Mouse (Mus musculus) ES-E14 (cell line): ENCODE results near the gene Rpgr. TPM values are rescaled to one million over a fixed set of nuclear protein-coding genes. Genes with fewer than 3 reads are reported as not detected.

Experiments used
- DNase-seq: peaks from one replicate; pipeline ENCODE4 v3.0.0-alpha.2; 2013; ENCODE audit warnings: low read depth, low spot score
- H3K27ac ChIP-seq: 2 replicates; pipeline ENCODE4 v1.5.1; 2012; ENCODE audit warnings: low read depth, mild to moderate bottlenecking, low read length, moderate library complexity, mixed read lengths; ENCODE audit not compliant: poor library complexity, insufficient read depth, severe bottlenecking
- H3K36me3 ChIP-seq: 2 replicates; pipeline ENCODE4 v1.6.1; 2012; ENCODE audit warnings: mild to moderate bottlenecking, low read length, moderate library complexity, mixed read lengths; ENCODE audit not compliant: control insufficient read depth, poor library complexity, insufficient read depth, severe bottlenecking
- H3K4me1 ChIP-seq, 2 experiments: fragments of 150-350 bp in 1 of 2; sonication (generic) in 1 of 2; 2 replicates each; pipeline ENCODE4 v1.6.1; 2012; ENCODE audit warnings: low read length in 2 of 2, mild to moderate bottlenecking in 1 of 2, mixed read lengths in 1 of 2; ENCODE audit not compliant: control insufficient read depth in 2 of 2, insufficient read depth in 2 of 2, poor library complexity in 1 of 2
- H3K4me3 ChIP-seq, 2 experiments: fragments of 150-350 bp in 1 of 2; sonication (generic) in 1 of 2; 2 replicates each; pipeline ENCODE4 v1.5.1; 2012; ENCODE audit warnings: low read length in 2 of 2, low read depth in 1 of 2, mild to moderate bottlenecking in 1 of 2, mixed read lengths in 1 of 2; ENCODE audit not compliant: insufficient read depth in 1 of 2, poor library complexity in 1 of 2, severe bottlenecking in 1 of 2
- H3K9ac ChIP-seq: 2 replicates; pipeline ENCODE4 v1.6.1; 2012; ENCODE audit warnings: low read depth, mild to moderate bottlenecking, low read length, mixed read lengths; ENCODE audit not compliant: poor library complexity, insufficient read depth, severe bottlenecking
- H3K9me3 ChIP-seq: fragments of 150-350 bp; sonication (generic); 2 replicates; pipeline ENCODE4 v1.6.1; 2012; ENCODE audit warnings: low read depth, mild to moderate bottlenecking, low read length; ENCODE audit not compliant: control insufficient read depth, insufficient read depth
- CHD2 ChIP-seq: IDR thresholded peaks from 2 replicates; pipeline ENCODE4 v1.6.1; 2014; ENCODE audit warnings: mild to moderate bottlenecking, low read depth, low read length, inconsistent platforms
- HCFC1 ChIP-seq: IDR thresholded peaks from 2 replicates; pipeline ENCODE4 v1.6.1; 2012; ENCODE audit warnings: low read length, inconsistent platforms, borderline replicate concordance; ENCODE audit not compliant: insufficient read depth
- MAFK ChIP-seq: IDR thresholded peaks from 2 replicates; pipeline ENCODE4 v1.6.1; 2014; ENCODE audit warnings: mild to moderate bottlenecking, low read depth, low read length, inconsistent platforms; ENCODE audit not compliant: insufficient read depth
- ZC3H11A ChIP-seq: IDR thresholded peaks from 2 replicates; pipeline ENCODE4 v1.6.1; 2012; ENCODE audit warnings: low read depth, mild to moderate bottlenecking, inconsistent platforms, low read length, borderline replicate concordance
- ZNF384 ChIP-seq: IDR thresholded peaks from 2 replicates; pipeline ENCODE4 v1.6.1; 2012; ENCODE audit warnings: low read depth, low read length, inconsistent platforms
- in situ Hi-C, 2 experiments: fragments of 600-800 bp; cut with MboI; formaldehyde crosslinking; loops; one replicate each; pipeline ENCODE4 v1.15.1; 2025; ENCODE audit warnings: low sequenced_read_pairs in 2 of 2, inconsistent platforms in 1 of 2; ENCODE audit not compliant: unreplicated experiment in 2 of 2
- total RNA-seq: library from RNA; depleted of rRNA; stranded (reverse); fragments of 300-350 nt; gene quantifications from 2 replicates; pipeline ENCODE4 v1.2.3, GENCODE M21; 2012; rRNA removed

The Rpgr gene
- total RNA-seq = 5.0 and 5.1 TPM in 2 replicates

- H3K9ac ChIP-seq = peak within 1 kb of the TSS; percentile 90
- peak; percentile 82 for DNase-seq
- no peaks in the 10 kb centered on the region for H3K4me1 ChIP-seq
- in situ Hi-C loops = no loop called here
- peak within 1 kb of the TSS; percentile 65 to 93 for H3K4me3 ChIP-seq
- TF ChIP-seq MAFK = no peak
- TF ChIP-seq ZNF384 = no peak
- H3K27ac ChIP-seq = peak within 1 kb of the TSS; percentile 74; the same call in 1 of the 2 replicates
- no peaks in the 10 kb centered on the region for H3K36me3 ChIP-seq
- no peaks in the 10 kb centered on the region for H3K9me3 ChIP-seq
Observed at GRCm38 (mm10) chrX:10216410-10216949, at the start of gene Rpgr. Gene Rpgr (minus strand): TSS chrX:10216920.

GRCm38 (mm10) chrX:10258260-10258659, 41.5 kb upstream of the Rpgr start:
- no peaks in the 10 kb centered on the region for H3K36me3 ChIP-seq
- no peak for DNase-seq
- in situ Hi-C loops = no loop called here
- TF ChIP-seq CHD2 (no peak), ZC3H11A (no peak)
- no peak overlapping the region for H3K4me3 ChIP-seq
- H3K27ac ChIP-seq = no peak overlapping the region
- no peaks in the 10 kb centered on the region for H3K4me1 ChIP-seq
- no peaks in the 10 kb centered on the region for H3K9me3 ChIP-seq
- H3K9ac ChIP-seq = no peak overlapping the region

- Histone ChIP-seq H3K4me1 (no peaks in the 10 kb centered on the region), H3K27ac (no peak overlapping the region), H3K36me3 (no peaks in the 10 kb centered on the region), H3K4me3 (no peak overlapping the region), H3K9me3 (no peaks in the 10 kb centered on the region), H3K9ac (no peak overlapping the region)
- in situ Hi-C loops = no loop called here
- TF ChIP-seq ZC3H11A (no peak), MAFK (no peak), CHD2 (no peak), ZNF384 (no peak), HCFC1 (no peak)
- no peak for DNase-seq
Observed at GRCm38 (mm10) chrX:10257774-10258173, 41.1 kb upstream of the Rpgr start.

- Histone ChIP-seq H3K4me1 (no peaks in the 10 kb centered on the region), H3K4me3 (no peak within 1 kb of the TSS), H3K9me3 (no peaks in the 10 kb centered on the region), H3K27ac (no peak within 1 kb of the TSS), H3K36me3 (no peaks in the 10 kb centered on the region), H3K9ac (no peak within 1 kb of the TSS)
- in situ Hi-C loops = no loop called here
- TF ChIP-seq ZC3H11A (no peak), ZNF384 (no peak), CHD2 (no peak), HCFC1 (no peak), MAFK (no peak)
- DNase-seq = no peak
Observed at GRCm38 (mm10) chrX:10251852-10252504, 35.3 kb upstream of the Rpgr start, which contains the start of gene Otc. Gene Otc (plus strand): TSS chrX:10252305.

- Histone ChIP-seq H3K4me3 (no peak overlapping the region), H3K36me3 (no peaks in the 10 kb centered on the region), H3K27ac (no peak overlapping the region), H3K9ac (no peak overlapping the region), H3K4me1 (no peaks in the 10 kb centered on the region), H3K9me3 (no peaks in the 10 kb centered on the region)
- in situ Hi-C loops = no loop called here
- no peak for DNase-seq
- no peak for TF ChIP-seq ZC3H11A
- no peak for TF ChIP-seq HCFC1
- TF ChIP-seq MAFK = no peak
Observed at GRCm38 (mm10) chrX:10251357-10251756, 34.6 kb upstream of the Rpgr start.
